Mouse (Mus musculus) left cerebral cortex, postnatal 10 days (tissue): ENCODE measurements around the gene Rptor. TPM values are rescaled to one million over a fixed set of nuclear protein-coding genes. Genes with fewer than 3 reads are reported as not detected.

ENCODE experiments used
- DNase-seq, 2 experiments: peaks; one replicate each; pipeline ENCODE4 v3.0.0; 2021 to 2022; ENCODE audit warnings: low spot score in 2 of 2, mixed read lengths in 1 of 2; ENCODE audit errors: extremely low spot score in 1 of 2
- intact Hi-C: fragments of 180-260 bp; cut with DNase I; formaldehyde crosslinking; loops from one replicate; pipeline ENCODE4 v1.15.1; 2025
- total RNA-seq, 2 experiments: library from RNA; stranded (reverse); gene quantifications; 2 replicates each; pipeline ENCODE4 v1.2.3; 2021

Rptor gene
- total RNA-seq, 2 experiments from 2014 or later = 51.5 to 53.9 TPM

DNA sequence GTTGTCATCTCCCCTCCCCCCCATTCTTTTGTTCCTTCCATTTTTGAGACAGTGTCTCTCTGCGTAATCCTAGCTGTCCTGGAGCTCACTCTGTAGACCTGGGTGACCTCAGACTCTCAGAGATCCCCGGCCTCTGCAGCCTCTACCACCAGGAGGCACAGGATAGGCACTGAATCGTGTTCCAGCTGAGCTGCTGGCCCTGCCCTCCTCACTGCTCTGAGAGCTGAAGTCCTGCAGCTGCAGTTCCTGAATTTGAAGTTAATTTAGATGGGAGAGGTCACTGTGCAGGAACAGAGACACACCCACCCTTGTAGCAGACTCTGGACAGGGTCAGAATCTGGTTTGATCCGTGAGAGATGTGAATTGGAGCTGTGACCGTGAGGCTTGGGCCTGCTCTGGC, 112.7 kb downstream of the Rptor start:
- intact Hi-C loops = no loop called here
- no peak for DNase-seq

DNA sequence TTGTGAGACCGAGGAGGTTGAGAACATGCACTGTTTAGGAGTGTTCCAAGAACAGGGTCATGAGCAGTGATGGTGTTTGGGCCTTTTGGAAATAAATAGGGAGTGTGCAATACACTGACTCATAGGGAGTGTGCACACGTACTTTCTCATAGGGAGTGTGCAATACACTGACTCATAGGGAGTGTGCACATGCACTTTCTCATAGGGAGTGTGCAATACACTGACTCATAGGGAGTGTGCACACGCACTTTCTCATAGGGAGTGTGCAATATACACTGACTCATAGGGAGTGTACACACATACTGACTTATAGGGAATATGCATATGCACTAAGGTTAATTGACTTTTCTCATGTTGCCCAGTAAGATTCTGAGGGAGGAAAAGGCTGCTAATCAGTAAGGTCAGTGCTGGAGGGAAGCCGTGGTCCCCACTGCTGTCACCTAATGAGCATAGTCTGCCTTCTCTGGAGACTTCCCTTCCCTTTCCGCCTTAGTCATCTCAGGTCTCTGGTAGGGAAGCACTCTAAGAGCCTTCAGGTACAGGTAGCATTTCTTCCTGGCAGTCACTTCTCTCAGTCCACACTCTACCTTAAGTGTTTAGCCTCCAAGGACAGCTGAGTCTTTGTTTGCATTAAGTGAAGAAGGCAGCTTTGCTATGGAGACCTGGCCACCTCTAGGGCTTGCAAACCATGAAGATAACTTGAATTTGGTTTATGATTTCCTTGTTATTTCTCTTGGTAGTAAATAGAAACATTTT, 113.3 kb downstream of the Rptor start:
- no peak for DNase-seq
- intact Hi-C loops = no loop called here

DNA sequence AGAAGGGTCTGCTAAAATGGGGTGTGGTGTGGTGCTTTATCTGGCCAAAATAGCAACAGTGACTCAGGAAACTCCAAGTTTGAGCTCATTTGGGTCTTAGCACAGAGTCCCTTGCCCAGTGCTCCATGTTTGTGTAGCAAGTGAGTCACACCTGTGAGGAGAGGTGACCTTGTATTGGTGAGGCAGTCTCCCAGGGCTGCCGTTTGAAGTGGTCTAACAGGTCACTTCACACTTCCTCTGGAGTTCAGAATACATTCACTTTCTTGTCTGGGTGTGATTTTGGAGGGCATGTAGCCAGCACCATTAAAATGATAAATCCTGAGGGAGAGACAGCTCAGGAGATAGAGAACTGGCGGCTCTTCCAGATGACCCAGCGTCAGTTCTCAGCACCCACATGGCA, 115.4 kb downstream of the Rptor start:
- intact Hi-C loops = no loop called here
- no peak for DNase-seq

DNA sequence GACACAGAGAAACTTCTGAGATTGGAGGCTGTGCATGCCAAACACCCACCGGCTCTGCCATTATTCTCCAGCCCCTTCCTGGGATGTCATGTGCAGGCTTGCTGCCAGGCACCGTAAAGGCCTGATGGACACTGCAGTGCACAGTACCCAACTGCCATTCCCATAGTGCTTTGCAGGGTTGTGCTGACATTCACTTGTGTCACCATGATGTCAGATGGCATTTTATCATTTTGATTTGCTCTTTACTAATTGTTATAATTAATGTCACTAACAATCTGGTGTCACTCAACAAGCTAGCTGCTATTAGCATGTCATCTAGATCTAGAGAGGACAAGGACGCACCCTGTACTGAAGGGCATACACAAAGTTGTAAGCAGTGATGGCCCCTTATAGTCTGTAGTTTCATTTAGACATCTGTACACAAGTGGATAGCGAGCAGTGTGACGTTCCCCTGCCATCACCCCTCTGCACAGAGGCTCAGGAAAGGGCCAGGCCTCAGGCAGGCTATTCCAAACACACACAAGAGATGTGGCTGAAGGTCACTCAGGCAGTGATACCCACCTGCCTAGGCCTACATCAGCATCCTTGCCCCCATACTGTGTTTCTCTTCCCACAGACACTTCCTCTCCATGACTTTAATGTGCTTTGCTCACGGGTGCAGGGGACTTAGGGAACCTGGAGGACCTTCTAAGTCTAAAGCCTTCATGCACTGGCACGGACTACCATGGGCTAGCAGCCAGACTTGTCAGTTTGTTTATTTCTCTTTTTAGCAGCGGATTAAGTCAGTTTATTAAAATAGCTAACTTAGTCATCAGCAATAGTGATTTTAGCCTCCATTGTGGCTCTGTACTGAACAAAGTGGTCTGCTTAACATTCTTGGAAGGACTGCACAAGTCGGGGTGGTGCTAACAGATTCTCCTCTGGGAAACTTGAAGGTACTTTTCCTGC, 117.7 kb downstream of the Rptor start:
- intact Hi-C loops = no loop called here
- no peak for DNase-seq

DNA sequence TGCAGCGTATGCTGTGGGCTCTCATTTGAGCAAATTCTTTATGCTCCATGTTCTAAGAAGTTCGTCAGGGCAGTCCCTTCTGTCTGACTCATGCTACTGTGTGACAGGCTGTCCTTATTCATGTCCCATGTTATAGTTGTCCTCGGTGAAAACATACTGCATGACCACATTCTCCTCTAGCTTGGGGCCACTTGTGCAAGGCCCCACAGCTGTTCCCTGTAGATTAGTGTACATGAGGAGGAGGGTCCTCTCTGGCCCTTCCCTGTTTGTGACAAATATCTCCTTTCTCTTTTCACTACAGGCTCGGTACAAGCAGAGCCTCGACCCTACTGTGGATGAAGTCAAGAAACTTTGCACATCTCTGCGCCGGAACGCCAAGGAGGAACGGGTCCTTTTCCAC, 122.0 kb downstream of the Rptor start:
- no peak for DNase-seq
- intact Hi-C loops = no loop called here

DNA sequence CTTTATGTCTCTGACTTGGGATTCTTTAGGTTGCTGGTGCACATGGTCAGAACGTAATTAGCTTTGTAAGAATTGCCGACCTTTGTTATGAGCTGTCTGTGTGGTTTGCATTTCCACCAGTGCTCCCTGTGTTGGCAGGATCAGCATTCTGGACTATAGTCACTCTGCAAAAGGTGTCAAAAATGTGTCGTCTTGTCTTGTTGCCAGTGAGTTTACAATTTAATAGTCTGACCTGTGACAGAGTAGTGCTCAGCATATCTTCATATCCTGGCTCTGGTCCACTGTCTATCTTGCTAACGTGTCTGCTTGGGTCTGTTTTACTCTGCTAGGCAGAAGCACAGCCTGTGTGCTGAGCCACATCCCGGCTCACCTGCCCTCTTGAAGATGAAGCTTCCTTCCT, 128.7 kb downstream of the Rptor start:
- intact Hi-C loops = no loop called here
- DNase-seq = no peak

DNA sequence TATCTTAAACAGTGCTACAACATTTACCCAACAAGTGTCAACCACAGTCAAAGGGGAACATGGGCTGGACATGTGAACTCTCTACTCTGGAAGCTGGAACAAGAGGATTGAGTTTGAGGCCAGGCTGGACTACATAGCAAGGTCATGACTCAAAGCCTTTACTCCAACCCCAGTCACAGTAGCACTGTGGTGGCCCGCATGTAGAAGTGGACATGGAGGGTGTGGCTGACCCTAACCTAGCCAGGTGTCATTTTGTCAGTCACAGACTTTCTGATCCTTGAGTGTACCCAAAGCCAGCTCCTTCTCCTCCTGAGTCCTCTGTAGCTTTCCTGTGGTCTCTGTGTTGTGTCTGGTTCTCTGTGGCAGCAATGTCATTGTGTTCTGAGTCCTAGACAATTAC, 129.7 kb downstream of the Rptor start:
- intact Hi-C loops = no loop called here
- no peak for DNase-seq

DNA sequence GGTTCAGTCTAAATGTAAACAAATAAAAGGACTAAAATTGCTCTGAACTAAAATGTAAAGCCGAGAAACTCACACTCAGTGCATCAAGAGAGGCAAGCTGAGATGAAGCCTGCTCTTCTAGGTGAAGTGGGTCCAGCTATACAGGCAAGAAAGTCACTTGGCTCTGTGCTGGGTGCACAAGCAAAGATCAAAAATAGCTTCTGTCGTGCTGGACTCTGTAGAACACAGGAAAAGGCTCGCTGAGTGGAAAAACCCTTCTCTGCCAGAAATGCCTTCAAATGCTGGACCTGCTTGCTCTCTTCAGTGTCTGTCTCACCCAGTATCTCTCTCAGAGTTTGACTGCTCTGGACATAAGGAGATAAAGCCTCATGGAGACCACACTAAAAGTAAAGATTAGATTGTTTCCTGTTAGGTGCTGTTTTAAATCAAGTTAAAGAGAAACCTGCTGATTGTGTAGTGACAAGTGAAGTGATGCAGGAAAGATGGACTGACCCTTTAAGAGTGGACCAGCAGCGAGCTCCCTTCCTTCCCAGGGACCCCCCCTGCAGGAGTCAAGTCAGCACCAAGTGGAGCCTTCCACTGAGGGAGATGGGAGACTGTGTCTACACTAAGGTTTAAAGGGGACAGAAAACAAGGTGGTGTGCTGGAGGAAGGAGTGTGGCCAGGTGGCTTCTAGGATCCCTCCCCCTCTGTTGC, 130.4 kb downstream of the Rptor start:
- DNase-seq = no peak
- intact Hi-C loops = no loop called here

DNA sequence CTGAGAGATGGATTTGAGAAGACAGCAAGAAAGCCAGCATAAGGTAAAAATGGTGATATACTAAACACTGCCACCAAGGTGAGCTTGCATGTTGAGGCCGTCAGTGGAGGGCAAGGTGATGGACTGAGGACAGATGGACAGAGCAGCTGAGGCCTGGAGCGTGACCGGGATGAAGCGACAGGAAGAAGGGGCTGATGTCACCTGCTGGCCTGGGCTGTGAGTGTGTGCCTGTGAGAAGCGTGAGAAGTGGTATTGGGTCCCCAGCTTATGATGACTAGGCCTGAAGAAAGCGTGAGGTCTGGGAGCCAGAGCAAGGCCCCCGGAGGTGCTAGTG, 130.9 kb downstream of the Rptor start:
- intact Hi-C loops = no loop called here

DNA sequence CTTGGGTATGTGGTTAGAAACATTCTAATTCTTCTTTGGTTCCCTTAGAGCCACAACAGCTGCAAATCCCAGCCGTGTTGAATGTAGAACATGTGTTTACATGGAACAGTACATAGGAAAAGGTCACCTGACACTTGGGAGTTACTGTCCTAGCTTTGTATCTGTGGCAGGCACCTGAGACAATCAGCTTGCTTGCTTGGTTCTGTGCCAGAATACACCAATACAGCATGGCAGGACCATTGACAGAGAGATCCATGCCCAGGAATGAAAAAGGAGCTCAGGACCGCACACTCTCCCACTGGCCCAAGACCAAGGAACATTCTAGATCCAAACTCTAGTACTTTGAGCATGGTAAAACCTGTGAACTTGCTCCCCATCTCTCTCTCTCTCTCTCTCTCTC, 132.4 kb downstream of the Rptor start:
- no peak for DNase-seq
- intact Hi-C loops = no loop called here

More for the DNA sequence above, 130.9 kb downstream of the Rptor start:
- DNase-seq = no peak

DNA sequence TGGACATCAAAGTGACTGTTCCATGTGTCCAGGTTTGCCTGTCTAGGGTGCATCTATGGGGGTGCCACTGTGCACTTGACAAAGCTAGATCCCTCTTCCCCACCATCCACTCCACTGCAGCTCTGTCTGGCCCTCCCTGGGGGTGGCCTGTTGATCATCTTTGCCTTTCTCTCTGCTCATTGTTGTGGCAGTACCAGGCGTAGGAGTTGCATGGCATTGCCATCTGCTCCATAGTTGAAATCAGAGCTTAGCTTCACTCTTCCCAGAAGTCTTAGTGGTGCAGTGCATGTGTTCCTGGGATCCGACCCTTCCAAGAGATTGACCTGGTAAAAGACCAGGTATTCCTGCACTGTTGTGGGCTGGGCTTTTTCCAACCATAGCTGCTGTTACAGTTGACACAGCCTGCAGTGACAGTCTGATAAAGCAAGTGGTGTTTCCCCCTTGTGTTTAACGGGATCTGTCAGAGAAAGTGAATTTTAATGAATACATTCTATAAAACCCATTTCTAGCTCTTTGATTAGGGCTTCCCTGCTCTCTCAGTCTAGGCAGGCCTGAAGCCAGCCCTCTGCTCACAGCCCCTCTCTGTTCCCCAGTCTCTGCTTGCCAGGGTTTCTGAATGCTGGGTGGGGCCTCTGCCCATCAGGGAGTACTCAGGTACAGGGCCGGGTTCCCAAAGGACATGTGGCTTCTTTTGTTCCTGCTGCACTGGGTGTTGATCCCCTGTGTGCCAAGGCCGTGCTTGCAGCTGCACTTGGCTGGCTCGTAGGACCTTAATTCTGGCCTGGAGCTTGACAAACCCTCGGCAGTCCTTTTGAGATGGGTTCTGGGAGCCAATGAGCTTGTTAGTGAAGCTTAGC, 136.5 kb downstream of the Rptor start:
- intact Hi-C loops = no loop called here
- peak in 1 of 2 experiments; percentile 38 for DNase-seq

DNA sequence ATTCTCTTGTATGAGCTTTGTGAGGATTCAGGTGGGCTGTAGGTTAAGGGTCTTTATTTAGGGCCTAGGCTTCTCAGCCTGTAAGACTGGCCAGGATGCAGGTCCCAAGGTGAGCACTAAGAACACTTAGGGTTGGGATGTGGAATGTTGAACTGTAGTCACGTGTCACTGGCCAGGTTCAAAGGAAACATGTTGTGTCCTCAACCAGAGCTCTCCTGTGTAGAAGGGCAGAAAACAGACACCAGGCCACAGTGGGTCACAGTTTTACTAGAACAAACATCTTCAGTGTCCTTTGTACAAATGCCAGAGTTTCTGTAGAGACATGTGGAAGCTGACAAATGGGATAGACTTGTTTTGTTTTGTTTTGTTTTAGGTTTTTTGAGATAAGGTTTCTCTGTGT, 138.7 kb downstream of the Rptor start:
- intact Hi-C loops = no loop called here
- no peak for DNase-seq

DNA sequence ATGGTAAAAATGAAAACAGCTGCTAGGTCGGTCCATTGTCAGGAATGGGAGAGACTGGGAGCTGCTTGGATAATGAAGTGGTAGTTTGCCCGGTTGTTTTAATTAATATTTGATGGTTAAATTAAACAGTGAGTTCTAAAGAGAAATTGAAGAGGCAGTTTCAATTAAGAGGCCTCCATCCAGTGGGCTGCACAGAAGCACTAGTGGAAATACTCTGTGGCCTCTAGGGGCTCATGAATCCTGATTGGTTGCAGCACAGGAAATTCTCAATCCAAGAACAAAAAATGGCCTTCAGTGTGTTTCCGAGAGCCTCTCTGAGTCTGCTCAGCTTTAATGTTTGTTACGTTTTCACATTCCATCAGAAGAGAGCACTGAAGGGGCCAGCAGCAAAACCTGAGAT, 141.7 kb downstream of the Rptor start:
- DNase-seq = no peak

DNA sequence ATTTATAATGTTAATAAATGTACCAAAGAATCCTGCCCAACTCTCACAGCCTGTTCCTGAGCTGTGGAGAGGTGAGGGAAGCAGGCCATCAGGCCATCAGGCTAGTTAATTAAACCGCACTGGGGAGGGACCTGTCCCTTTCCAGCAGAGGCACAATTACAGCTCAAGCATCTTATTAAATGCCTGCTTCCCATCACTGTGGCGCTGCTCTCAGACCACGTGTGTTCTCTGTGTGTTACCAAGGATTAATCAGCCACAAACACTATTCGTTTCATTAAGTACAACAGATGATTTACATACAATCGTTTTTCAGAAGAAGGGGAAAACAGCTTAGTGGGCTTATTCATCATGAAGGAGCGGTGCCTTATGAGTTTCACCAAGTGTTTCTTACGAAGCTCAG, 142.6 kb downstream of the Rptor start:
- DNase-seq = no peak
- intact Hi-C loops = no loop called here

More for the DNA sequence above, 141.7 kb downstream of the Rptor start:
- intact Hi-C loops = no loop called here

DNA sequence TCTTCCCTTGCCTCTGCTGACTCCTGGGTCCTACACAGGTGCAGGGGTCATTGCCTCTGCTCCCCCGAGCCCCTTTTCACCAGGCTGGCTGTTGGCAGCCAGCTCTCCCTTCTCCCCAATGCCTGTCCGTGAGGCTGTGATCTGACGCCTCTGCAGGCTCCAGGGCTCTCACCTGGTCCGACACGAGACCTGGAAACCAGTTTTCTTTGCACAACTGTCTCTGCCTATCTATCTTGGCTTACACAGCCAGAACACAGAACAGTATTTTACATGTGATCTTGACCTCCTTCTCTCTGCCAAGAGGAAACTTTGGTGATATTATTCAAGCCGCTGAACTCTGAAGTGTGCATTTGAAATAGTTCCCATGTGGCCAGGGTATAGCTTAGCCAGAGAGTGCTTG, 151.8 kb downstream of the Rptor start:
- DNase-seq = no peak
- intact Hi-C loops = no loop called here

DNA sequence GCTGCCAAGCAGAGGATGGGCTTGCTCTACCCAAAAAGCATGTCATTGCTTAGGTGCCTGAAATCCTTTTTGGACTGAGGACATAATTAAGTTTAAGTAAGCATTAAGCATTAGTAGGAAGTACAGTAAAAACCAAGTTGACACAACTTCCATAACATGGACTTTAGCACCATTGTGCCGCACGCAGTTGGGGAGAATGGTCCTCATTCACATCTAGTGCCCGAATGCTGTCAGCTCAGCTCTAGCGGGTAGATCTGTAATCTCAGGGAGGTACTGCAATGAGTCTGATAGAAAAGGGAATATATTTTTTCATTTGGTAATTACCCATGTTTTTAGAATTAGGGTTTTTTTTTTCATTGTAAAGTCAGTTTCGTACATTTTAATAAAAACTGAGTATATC, 155.5 kb downstream of the Rptor start:
- DNase-seq = no peak
- intact Hi-C loops = no loop called here

DNA sequence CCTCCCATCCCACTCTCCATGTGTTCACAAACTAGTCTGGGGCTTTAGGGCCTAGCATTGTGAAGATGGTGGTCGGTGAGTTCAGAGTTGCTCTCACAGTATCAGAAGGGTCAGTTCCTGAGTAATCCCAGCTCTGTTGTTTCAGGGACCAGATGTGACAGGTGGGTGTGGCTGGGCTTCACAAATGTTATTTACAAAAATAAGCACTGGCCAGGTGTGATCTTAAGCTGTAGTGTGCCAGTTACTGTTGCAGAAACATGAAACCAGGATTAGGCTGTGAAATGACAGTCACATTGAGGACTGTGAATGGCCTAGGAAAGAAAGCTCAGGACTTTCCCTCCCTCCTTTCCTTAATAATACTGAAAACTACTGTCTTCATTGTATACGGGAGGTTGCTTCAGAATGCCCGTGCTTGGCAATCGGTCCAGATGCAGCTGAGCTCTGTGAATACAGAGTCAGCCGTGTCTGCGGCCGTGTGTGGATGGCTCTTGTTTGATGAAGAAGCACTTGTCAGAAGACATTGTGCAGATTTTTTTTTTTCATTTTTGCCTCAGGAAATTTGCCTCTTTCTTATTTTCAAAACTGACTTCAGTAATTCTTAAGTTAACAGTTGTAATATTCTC, 156.1 kb downstream of the Rptor start:
- no peak for DNase-seq
- intact Hi-C loops = no loop called here

DNA sequence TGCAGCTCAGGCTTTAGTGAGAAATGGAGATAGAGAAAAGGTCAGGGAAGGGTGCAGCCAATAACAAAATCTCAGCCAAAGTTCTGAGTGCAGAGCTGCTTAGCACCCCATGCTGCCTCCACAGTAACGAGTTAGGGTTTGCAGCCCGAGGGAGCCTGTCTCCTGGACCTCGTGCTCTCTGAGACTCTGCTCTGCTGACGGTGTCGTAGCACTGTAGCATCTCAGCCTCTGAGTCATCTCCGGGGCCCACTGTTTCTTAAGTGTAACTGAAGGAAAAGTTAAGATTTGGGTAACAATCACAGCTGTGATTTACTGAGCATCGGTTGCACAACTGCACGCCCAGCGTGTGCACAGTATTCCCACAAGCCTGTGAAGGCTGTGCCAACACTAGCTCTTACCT, 160.2 kb downstream of the Rptor start:
- intact Hi-C loops = no loop called here
- DNase-seq = no peak
